Mouse (Mus musculus) megakaryocyte, embryonic 14.5 days (primary cell): ENCODE measurements around the gene Gm16253. TPM values are rescaled to one million over a fixed set of nuclear protein-coding genes. Genes with fewer than 3 reads are reported as not detected.

Experiments used
- H3K27me3 ChIP-seq: replicated peaks from 2 replicates; pipeline ENCODE3; 2012; ENCODE audit warnings: inconsistent platforms
- H3K36me3 ChIP-seq: replicated peaks from 2 replicates; pipeline ENCODE3; 2012; ENCODE audit warnings: low read length, inconsistent platforms, mixed read lengths
- H3K4me1 ChIP-seq: 2 replicates; pipeline ENCODE4 v1.6.1; 2012; ENCODE audit warnings: inconsistent platforms
- H3K4me3 ChIP-seq: replicated peaks from 2 replicates; pipeline ENCODE3; 2012; ENCODE audit warnings: moderate library complexity, mild to moderate bottlenecking, inconsistent platforms
- H3K9me3 ChIP-seq: 2 replicates; pipeline ENCODE4 v1.6.1; 2012; ENCODE audit warnings: inconsistent platforms
- FLI1 ChIP-seq: IDR thresholded peaks from 2 replicates; pipeline ENCODE4 v1.6.1; 2012; ENCODE audit warnings: low read length, inconsistent platforms, mixed read lengths
- GATA1 ChIP-seq: IDR thresholded peaks from 3 replicates; pipeline ENCODE4 v1.6.1; 2012; ENCODE audit warnings: mixed read lengths, low read length, inconsistent platforms, borderline replicate concordance
- polyA plus RNA-seq: library from polyadenylated mRNA; stranded (reverse); fragments of >175 nt; gene quantifications from 2 replicates; pipeline ENCODE4 v1.2.3, GENCODE M21; 2012; ENCODE audit warnings: low replicate concordance; ENCODE audit not compliant: insufficient read depth

The Gm16253 gene
- polyA plus RNA-seq, 1 experiment: 0.51 TPM

DNA sequence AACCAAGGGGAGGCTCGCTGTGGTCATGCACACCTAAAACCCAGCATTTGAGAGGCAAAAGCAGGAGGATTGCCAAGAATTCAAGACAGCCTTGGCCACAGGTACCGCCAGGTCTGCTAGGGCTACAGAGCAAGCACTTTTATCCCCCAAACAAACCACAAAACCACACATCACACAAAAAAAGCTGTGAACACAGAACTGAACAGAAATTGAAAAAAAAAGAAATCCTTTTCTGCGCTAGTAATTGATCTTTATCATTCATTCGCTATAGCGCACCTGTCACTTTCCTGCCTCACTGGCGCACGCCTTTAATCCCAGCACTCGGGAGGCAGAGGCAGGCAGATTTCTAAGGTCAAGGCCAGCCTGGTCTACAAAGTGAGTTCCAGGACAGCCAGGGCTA lies 13.5 kb upstream of the Gm16253 start:
- H3K9me3 ChIP-seq: peaks cover 4% of the 10 kb centered on the region; the same call in 1 of the 2 replicates
- H3K4me1 ChIP-seq: peaks cover 74% of the 10 kb centered on the region
- H3K36me3 ChIP-seq: peaks cover 38% of the 10 kb centered on the region
- H3K27me3 ChIP-seq: peaks cover 1% of the 10 kb centered on the region
- peak overlapping the region; percentile 64 for H3K4me3 ChIP-seq
- no peak for TF ChIP-seq GATA1
- TF ChIP-seq FLI1: no peak

DNA sequence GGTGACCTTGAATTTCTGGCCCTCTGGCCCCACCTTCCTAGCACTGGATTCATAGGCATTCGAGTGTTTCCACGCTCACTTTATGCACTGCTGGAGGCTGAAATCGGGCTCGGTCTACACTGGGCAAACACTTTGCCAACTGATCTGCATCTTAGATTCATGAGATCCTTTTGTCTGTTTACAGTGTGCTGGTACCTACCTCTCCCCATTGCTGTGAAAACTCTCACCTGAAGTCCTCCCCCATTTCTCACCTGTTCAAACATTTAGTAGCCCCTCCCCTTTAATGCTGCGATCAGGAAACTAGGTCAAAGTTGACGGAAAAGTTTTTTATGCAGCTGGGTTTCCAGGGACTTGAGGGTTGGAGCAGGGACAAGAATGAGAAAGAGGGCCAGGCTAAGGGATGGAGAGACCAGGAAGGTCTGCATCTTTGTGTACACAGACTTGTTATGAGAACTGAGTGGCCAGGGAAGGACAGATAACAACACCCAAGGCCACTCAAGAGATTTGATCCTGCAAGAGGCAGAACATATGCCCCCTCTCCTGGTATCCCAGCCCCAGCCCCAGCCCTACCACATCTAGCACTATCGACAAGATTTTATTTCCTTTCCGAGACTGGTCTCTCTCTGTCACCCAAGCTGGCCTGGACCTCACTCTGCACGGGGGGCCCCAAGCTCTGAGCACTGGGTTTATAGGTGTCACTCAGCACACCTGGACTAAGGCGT lies 12.7 kb upstream of the Gm16253 start:
- Histone ChIP-seq H3K27me3 (peaks cover 1% of the 10 kb centered on the region), H3K9me3 (peaks cover 4% of the 10 kb centered on the region; the same call in 1 of the 2 replicates), H3K36me3 (peaks cover 30% of the 10 kb centered on the region), H3K4me3 (peak overlapping the region; percentile 85), H3K4me1 (peaks cover 74% of the 10 kb centered on the region)
- no peak for TF ChIP-seq FLI1
- no peak for TF ChIP-seq GATA1

DNA sequence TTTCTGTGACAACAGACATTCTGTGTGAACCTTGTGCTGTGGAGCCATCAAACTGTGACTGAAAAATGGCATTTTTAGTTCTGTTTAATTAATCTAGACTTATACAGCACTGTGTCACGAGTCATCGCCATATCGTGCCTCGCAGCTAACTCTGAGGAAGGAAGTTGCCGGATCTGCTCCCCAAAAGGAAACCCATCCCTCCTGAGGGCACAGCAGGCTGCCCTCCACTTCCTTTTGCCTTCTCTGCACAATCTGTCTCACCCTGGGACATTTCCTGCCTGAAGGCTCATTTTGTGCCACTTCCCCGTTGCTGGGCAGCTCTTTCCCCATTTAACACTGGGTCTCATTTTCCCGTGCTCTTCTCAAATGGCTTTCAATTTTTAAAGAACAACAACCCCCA lies 12.2 kb upstream of the Gm16253 start:
- Histone ChIP-seq H3K4me3 (peak overlapping the region; percentile 85), H3K27me3 (peaks cover 5% of the 10 kb centered on the region), H3K4me1 (peaks cover 72% of the 10 kb centered on the region), H3K36me3 (peaks cover 25% of the 10 kb centered on the region), H3K9me3 (peaks cover 4% of the 10 kb centered on the region; the same call in 1 of the 2 replicates)
- peak; percentile 92 for TF ChIP-seq FLI1
- peak; percentile 47; the same call in 1 of the 3 replicates for TF ChIP-seq GATA1

DNA sequence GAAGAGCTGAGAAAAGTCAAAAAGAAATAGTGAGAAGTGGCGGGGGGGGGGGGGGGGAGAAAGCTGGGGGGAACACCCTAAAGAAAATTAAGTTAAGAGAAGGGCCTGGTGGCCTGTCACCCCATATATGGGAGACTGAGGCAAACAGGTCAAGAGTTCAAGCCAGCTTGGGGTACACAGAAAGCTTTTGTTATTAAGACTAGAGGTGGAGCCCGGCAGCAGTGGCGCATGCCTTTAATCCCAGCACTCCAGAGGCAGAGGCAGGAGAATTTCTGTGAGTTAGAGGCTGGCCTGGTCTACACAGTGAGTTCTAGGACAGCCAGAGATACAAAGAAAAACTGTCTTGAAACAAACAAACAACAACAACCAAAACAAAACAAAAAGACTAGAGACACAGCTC lies 11.7 kb upstream of the Gm16253 start:
- peaks cover 72% of the 10 kb centered on the region for H3K4me1 ChIP-seq
- TF ChIP-seq GATA1: no peak
- no peak for TF ChIP-seq FLI1

DNA sequence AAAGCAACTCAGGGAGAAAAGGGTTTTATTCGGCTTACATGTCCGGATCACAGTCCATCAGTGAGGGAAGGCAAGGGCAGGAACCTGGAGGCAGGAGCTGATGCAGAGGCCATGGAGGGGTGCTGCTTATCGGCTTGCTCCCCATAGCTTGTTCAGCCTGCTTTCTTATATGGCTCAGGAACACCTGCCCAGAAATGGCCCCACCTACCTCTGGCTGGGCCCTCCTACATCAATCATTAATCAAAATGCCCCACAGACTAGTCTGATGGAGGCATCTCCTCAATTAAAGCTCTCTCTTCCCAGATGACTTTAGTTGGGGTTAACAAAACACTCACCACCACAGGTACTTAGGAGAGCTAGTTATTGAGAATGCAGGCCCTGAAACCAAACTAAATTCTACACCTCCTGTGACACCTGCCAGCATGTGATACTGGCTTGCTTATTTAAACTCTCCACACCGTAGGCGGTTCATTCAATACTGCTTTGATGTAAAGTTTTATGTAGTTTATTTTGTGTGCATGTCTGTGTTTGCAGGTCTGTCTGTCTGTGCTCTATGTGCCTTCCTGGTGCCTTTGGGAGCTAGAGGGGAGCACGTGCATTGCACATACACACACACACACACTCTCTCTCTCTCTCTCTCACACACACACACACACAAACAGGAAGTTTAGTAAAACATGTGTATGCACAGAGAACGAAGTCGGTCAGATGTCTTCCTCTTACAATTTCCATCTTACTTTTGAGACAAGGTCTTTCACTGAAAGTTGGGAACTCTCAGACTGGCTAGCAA lies 9.9 kb upstream of the Gm16253 start:
- Histone ChIP-seq H3K27me3 (peaks cover 8% of the 10 kb centered on the region), H3K4me3 (no peak overlapping the region), H3K4me1 (peaks cover 73% of the 10 kb centered on the region), H3K36me3 (peaks cover 3% of the 10 kb centered on the region), H3K9me3 (peaks cover 4% of the 10 kb centered on the region; the same call in 1 of the 2 replicates)
- TF ChIP-seq GATA1: no peak

More for the DNA sequence above, 11.7 kb upstream of the Gm16253 start:
- Histone ChIP-seq H3K27me3 (peaks cover 8% of the 10 kb centered on the region), H3K4me3 (peak overlapping the region; percentile 42), H3K9me3 (peaks cover 4% of the 10 kb centered on the region; the same call in 1 of the 2 replicates), H3K36me3 (peaks cover 20% of the 10 kb centered on the region)

DNA sequence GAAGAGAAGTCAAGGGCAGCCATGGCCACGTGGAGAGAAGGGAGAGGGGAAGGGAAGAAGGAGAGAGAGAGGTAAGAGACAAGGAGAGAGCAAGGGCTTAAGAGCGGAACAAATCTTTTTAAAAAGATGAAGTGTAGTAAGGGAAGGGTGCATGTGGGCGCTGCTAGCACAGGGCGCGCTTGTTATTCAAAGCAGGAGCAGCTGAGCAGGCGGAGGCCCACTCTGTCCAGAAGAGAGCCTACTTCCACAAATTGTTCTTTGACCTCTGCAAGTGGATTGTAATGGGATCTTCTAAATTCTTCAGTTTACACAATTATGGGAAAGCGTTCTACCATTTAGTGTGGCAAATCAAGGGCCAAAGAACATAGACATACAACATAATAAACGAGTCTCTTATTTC lies 8.2 kb upstream of the Gm16253 start:
- H3K4me3 ChIP-seq: no peak overlapping the region
- peaks cover 72% of the 10 kb centered on the region for H3K4me1 ChIP-seq
- H3K9me3 ChIP-seq: peaks cover 4% of the 10 kb centered on the region; the same call in 1 of the 2 replicates
- peaks cover 8% of the 10 kb centered on the region for H3K27me3 ChIP-seq
- H3K36me3 ChIP-seq: no peaks in the 10 kb centered on the region
- TF ChIP-seq FLI1: no peak
- no peak for TF ChIP-seq GATA1

DNA sequence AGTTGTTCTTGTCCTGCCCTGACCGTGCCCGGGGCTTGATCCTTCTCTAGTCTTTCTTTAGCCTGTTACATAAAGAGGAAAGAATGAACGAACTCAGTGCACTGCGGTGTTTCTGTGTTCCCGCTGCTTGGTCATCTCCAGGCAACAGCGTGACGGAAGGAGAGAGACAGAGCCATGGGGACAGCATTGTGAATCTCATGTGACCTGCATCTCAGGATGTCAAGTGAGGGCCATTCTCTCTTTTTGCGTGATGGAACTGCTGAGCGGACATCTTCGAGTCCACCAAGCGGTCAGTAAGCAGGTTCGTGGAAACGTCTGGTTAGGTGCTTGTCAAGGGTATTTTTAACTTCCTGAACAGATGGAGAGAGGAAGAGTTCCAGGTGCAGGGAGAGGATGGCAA lies 7.3 kb upstream of the Gm16253 start:
- Histone ChIP-seq H3K4me3 (no peak overlapping the region), H3K9me3 (peaks cover 4% of the 10 kb centered on the region; the same call in 1 of the 2 replicates), H3K4me1 (peaks cover 63% of the 10 kb centered on the region), H3K27me3 (peaks cover 8% of the 10 kb centered on the region), H3K36me3 (no peaks in the 10 kb centered on the region)
- TF ChIP-seq GATA1 (no peak), FLI1 (no peak)

DNA sequence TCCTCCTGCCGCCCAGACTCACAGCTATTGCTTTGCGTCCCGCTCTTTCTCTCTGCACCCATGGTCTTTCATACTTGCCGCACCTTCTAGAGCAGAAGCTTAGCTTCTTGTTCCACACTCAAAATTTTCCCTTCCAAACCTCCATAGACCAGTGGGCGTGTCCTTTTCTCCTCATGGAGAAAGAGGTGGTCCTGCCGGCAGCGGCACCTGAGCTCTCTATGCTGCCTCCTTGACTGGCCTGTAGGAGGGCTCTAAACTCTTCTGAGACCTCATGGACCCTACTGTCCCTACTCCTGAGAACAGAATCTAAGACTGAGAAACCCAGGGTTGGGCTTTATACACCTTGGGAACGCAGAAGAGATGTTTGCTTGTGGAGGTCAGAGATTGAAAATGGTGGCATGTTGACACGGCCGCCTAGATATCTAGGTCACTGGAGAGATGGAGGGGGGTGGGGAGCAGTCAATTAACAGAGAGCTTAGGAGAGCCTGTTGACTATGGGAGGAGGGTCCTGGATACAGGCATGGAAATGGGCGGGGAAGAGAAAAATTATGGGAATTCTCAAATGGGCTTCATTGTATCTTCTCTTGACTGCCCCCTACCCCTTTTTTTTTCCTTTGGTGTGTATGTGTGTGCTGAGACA lies 6.7 kb upstream of the Gm16253 start:
- peaks cover 57% of the 10 kb centered on the region for H3K4me1 ChIP-seq
- TF ChIP-seq FLI1: no peak
- no peak for TF ChIP-seq GATA1

DNA sequence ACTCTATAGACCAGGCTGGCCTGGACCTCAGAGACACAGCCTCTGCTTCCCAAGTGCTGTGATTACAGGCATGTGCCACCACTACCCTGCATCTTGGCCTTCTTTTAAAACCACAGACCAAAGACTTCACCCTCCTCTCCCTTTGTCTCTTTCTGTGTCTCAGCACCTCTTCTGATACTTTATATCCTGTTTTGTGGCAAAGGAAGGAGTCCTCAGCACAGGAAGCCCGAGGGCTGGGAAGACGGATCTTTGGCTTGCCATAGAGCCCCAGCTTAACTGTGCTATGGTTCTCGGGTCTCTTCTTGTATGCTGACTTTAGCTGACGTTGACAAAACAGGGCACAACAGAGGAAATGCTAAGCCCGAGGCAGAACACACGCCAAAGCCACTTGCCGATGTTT lies 6.1 kb upstream of the Gm16253 start:
- Histone ChIP-seq H3K9me3 (peaks cover 4% of the 10 kb centered on the region; the same call in 1 of the 2 replicates), H3K27me3 (peaks cover 8% of the 10 kb centered on the region), H3K4me1 (peaks cover 55% of the 10 kb centered on the region), H3K36me3 (no peaks in the 10 kb centered on the region), H3K4me3 (peak overlapping the region; percentile 14)
- TF ChIP-seq FLI1: no peak
- no peak for TF ChIP-seq GATA1

More for the DNA sequence above, 6.7 kb upstream of the Gm16253 start:
- H3K9me3 ChIP-seq: peaks cover 4% of the 10 kb centered on the region; the same call in 1 of the 2 replicates
- no peaks in the 10 kb centered on the region for H3K36me3 ChIP-seq
- peaks cover 8% of the 10 kb centered on the region for H3K27me3 ChIP-seq
- no peak overlapping the region for H3K4me3 ChIP-seq
